Mouse (Mus musculus) CH12.LX (cell line): ENCODE results near the gene 4930404N11Rik. TPM values are rescaled to one million over a fixed set of nuclear protein-coding genes. Genes with fewer than 3 reads are reported as not detected.

ENCODE experiments used
- DNase-seq: peaks from one replicate; pipeline ENCODE4 v3.0.0-alpha.2; 2013; ENCODE audit errors: extremely low read depth
- H3K27ac ChIP-seq: 2 replicates; pipeline ENCODE4 v1.5.1; 2012; ENCODE audit warnings: low read depth, mild to moderate bottlenecking, control low read depth, moderate library complexity; ENCODE audit not compliant: insufficient read depth
- H3K27me3 ChIP-seq: replicated peaks from 2 replicates; pipeline ENCODE3; 2012; ENCODE audit warnings: inconsistent platforms
- H3K36me3 ChIP-seq, 2 experiments: replicated peaks in 1 of 2; 2 replicates each; pipeline versions ENCODE3 to v1.6.1; 2012; ENCODE audit warnings: inconsistent platforms in 1 of 2, low read length in 1 of 2, mild to moderate bottlenecking in 1 of 2, mixed read lengths in 1 of 2, moderate library complexity in 1 of 2; ENCODE audit not compliant: control insufficient read depth in 1 of 2, insufficient read depth in 1 of 2
- H3K4me1 ChIP-seq, 2 experiments: 2 replicates each; pipeline ENCODE4 v1.6.1; 2012; ENCODE audit warnings: inconsistent platforms in 1 of 2, moderate library complexity in 1 of 2; ENCODE audit not compliant: insufficient read depth in 2 of 2, control insufficient read depth in 1 of 2
- H3K4me2 ChIP-seq: 2 replicates; pipeline ENCODE4 v1.6.1; 2012; ENCODE audit warnings: low read depth, mild to moderate bottlenecking, control low read depth; ENCODE audit not compliant: poor library complexity, insufficient read depth, severe bottlenecking
- H3K4me3 ChIP-seq, 3 experiments: fragments of 150-350 bp in 1 of 3; sonication (generic) in 1 of 3; replicated peaks in 1 of 3; 2 replicates each; pipeline versions ENCODE3 to v1.5.1; 2011 to 2012; ENCODE audit warnings: low read depth in 2 of 3, low read length in 2 of 3, mild to moderate bottlenecking in 2 of 3, moderate library complexity in 2 of 3, control low read depth in 1 of 3, improper control_type of control experiment in 1 of 3, inconsistent platforms in 1 of 3, mixed read lengths in 1 of 3; ENCODE audit not compliant: poor library complexity in 1 of 3
- H3K79me2 ChIP-seq: replicated peaks from 2 replicates; pipeline ENCODE4 v1.6.1; 2012; ENCODE audit warnings: mild to moderate bottlenecking, moderate library complexity; ENCODE audit not compliant: control insufficient read depth, poor library complexity, insufficient read depth, severe bottlenecking; ENCODE audit errors: extremely low read depth
- H3K9ac ChIP-seq: 2 replicates; pipeline ENCODE4 v1.6.1; 2012; ENCODE audit warnings: low read depth, mild to moderate bottlenecking, control low read depth, moderate library complexity; ENCODE audit not compliant: insufficient read depth
- H3K9me3 ChIP-seq: replicated peaks from 2 replicates; pipeline ENCODE3; 2012; ENCODE audit warnings: low read length, inconsistent platforms, mixed read lengths
- CHD2 ChIP-seq: IDR thresholded peaks from 2 replicates; pipeline ENCODE4 v1.6.1; 2011; ENCODE audit warnings: low read length, improper control_type of control experiment
- CTCF ChIP-seq, 2 experiments: IDR thresholded peaks in 1 of 2; conservative IDR thresholded peaks in 1 of 2; 2 replicates each; pipeline ENCODE4 v1.5.1; 2011 to 2012; ENCODE audit warnings: low read depth in 2 of 2, low read length in 2 of 2, improper control_type of control experiment in 1 of 2, inconsistent platforms in 1 of 2, mild to moderate bottlenecking in 1 of 2, moderate library complexity in 1 of 2
- E2F4 ChIP-seq: IDR thresholded peaks from 2 replicates; pipeline ENCODE4 v1.6.1; 2011; ENCODE audit warnings: low read depth, low read length, improper control_type of control experiment; ENCODE audit not compliant: insufficient replicate concordance
- ETS1 ChIP-seq: conservative IDR thresholded peaks from 2 replicates; pipeline ENCODE4 v1.6.1; 2012; ENCODE audit warnings: low read depth, mild to moderate bottlenecking, inconsistent platforms, low read length, improper control_type of control experiment, moderate library complexity
- HCFC1 ChIP-seq: IDR thresholded peaks from 2 replicates; pipeline ENCODE4 v1.6.1; 2012; ENCODE audit warnings: low read depth, mild to moderate bottlenecking, inconsistent platforms, low read length, improper control_type of control experiment
- IRF4 ChIP-seq: IDR thresholded peaks from 2 replicates; pipeline ENCODE4 v1.6.1; 2014; ENCODE audit warnings: low read depth, mild to moderate bottlenecking, inconsistent platforms, low read length, improper control_type of control experiment
- JUN ChIP-seq: IDR thresholded peaks from 2 replicates; pipeline ENCODE4 v1.6.1; 2011; ENCODE audit warnings: low read depth, mild to moderate bottlenecking, low read length, improper control_type of control experiment, moderate library complexity; ENCODE audit not compliant: insufficient read depth
- JUND ChIP-seq: conservative IDR thresholded peaks from 2 replicates; pipeline ENCODE4 v1.6.1; 2011; ENCODE audit warnings: low read depth, low read length, improper control_type of control experiment
- MAX ChIP-seq: IDR thresholded peaks from 2 replicates; pipeline ENCODE4 v1.6.1; 2011; ENCODE audit warnings: low read length, improper control_type of control experiment
- MAZ ChIP-seq: IDR thresholded peaks from 2 replicates; pipeline ENCODE4 v1.6.1; 2012; ENCODE audit warnings: low read depth, mild to moderate bottlenecking, inconsistent platforms, low read length, improper control_type of control experiment, moderate library complexity
- MXI1 ChIP-seq: IDR thresholded peaks from 2 replicates; pipeline ENCODE4 v1.6.1; 2011; ENCODE audit warnings: mild to moderate bottlenecking, low read depth, low read length, improper control_type of control experiment
- MYC ChIP-seq: IDR thresholded peaks from 2 replicates; pipeline ENCODE4 v1.6.1; 2011; ENCODE audit warnings: low read depth, mild to moderate bottlenecking, improper control_type of control experiment, low read length
- NELFE ChIP-seq: IDR thresholded peaks from 2 replicates; pipeline ENCODE4 v1.6.1; 2011; ENCODE audit warnings: low read depth, low read length, improper control_type of control experiment
- POLR2A ChIP-seq: IDR thresholded peaks from 2 replicates; pipeline ENCODE4 v1.6.1; 2011; ENCODE audit warnings: low read depth, mild to moderate bottlenecking, improper control_type of control experiment, low read length
- POLR2AphosphoS2 ChIP-seq: IDR thresholded peaks from 2 replicates; pipeline ENCODE4 v1.6.1; 2011; ENCODE audit warnings: low read depth, low read length, improper control_type of control experiment
- RAD21 ChIP-seq: IDR thresholded peaks from 2 replicates; pipeline ENCODE4 v1.6.1; 2011; ENCODE audit warnings: low read depth, mild to moderate bottlenecking, low read length, improper control_type of control experiment, moderate library complexity
- RCOR1 ChIP-seq: conservative IDR thresholded peaks from 2 replicates; pipeline ENCODE4 v1.6.1; 2012; ENCODE audit warnings: low read depth, mild to moderate bottlenecking, inconsistent platforms, low read length, improper control_type of control experiment
- SIN3A ChIP-seq: IDR thresholded peaks from 2 replicates; pipeline ENCODE4 v1.6.1; 2012; ENCODE audit warnings: low read length, improper control_type of control experiment, inconsistent platforms
- SMC3 ChIP-seq: IDR thresholded peaks from 2 replicates; pipeline ENCODE4 v1.6.1; 2011; ENCODE audit warnings: low read depth, low read length, improper control_type of control experiment
- TBP ChIP-seq: conservative IDR thresholded peaks from 2 replicates; pipeline ENCODE4 v1.6.1; 2011; ENCODE audit warnings: low read depth, low read length, improper control_type of control experiment
- TCF12 ChIP-seq: IDR thresholded peaks from 2 replicates; pipeline ENCODE4 v1.6.1; 2014; ENCODE audit warnings: low read depth, mild to moderate bottlenecking, inconsistent platforms, low read length, improper control_type of control experiment
- USF2 ChIP-seq: conservative IDR thresholded peaks from 2 replicates; pipeline ENCODE4 v1.6.1; 2011; ENCODE audit warnings: low read depth, low read length, improper control_type of control experiment
- ZMIZ1 ChIP-seq: IDR thresholded peaks from 2 replicates; pipeline ENCODE4 v1.6.1; 2012; ENCODE audit warnings: low read depth, mild to moderate bottlenecking, inconsistent platforms, low read length, improper control_type of control experiment
- dilution Hi-C: fragments of 300-500 bp; cut with MboI; formaldehyde crosslinking; loops from 2 replicates; pipeline ENCODE4 v1.14.3; 2020; ENCODE audit warnings: low sequenced_read_pairs; ENCODE audit not compliant: extremely low pct_unique_long_range_greater_than_20kb, extremely low pct_ligation_motif_present
- in situ Hi-C: fragments of 300-500 bp; cut with MboI; formaldehyde crosslinking; loops from 3 replicates; pipeline ENCODE4 v1.14.3; 2019; ENCODE audit warnings: low sequenced_read_pairs, low pct_ligation_motif_present, low pct_unique_long_range_greater_than_20kb, mixed read lengths
- polyA plus RNA-seq: library from polyadenylated mRNA; unstranded; fragments of >175 nt; gene quantifications from 2 replicates; pipeline ENCODE4 v1.2.1, GENCODE M21; 2012; ENCODE audit warnings: low read depth; ENCODE audit not compliant: insufficient read length
- total RNA-seq, 2 experiments: library from RNA; depleted of rRNA; stranded (reverse); fragments of 300-350 nt in 1 of 2; fragments of >200 nt in 1 of 2; gene quantifications; 2 replicates each; pipeline ENCODE4 v1.2.3; 2012 to 2014

4930404N11Rik gene
- total and polyA plus RNA-seq, 3 experiments, result 0.23 to 5.2 (median 2.7) TPM

DNA sequence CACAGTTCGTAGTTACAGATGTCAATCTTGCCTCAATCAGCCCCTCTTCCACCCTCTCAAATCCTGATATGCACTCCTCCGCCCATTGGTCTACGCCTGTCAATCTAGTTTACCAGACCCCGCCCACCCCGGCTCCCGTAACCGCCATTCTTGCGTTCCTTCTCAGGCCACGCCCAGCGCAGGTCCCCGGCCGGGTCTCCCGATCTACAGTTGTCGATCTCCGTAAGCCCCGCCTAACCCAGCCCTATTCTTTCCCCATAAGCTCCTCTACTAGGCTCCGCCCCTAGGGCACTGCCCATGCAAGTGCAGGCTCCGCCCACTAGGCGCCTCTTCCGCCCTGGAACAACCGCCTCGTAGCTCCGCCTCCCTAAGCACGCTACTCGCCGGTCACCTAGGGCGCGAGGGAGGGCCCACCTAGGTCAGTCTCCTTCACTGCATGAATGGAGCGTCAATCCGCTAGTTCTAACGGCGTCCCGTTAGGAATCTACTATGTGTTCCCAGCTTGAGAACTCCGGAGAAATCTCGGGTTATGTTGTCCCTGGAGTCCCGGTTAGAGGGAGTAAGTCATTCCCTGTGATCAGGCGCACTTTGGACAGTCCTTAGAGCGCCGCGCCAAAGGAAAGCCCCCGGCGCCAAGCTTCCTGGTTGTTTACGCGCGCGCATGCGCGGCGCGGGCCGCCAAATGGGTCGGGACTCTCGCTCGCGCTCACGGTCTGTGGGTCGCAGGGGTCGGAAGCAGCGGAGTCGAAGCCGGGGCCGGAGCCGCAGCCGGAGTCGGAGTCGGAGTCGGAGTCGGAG lies 44.9 kb downstream of the 4930404N11Rik start, which contains the start of gene Cactin (continued):
- TF ChIP-seq JUND, result peak; percentile 49
- no peak for TF ChIP-seq RCOR1
- TF ChIP-seq CTCF (conservative IDR thresholded peaks at IDR 0.05 in 1 of 2, IDR thresholded peaks at IDR 0.05 in 1 of 2; ENCODE audit: low read depth in 2 of 2, low read length in 2 of 2), result peak in 1 of 2 experiments; percentile 31; a peak in 1 of 4 replicates
- no peak for TF ChIP-seq RAD21
- peak; percentile 55; the same call in 1 of the 2 replicates for TF ChIP-seq CHD2
- peak; percentile 89 for TF ChIP-seq POLR2A
- TF ChIP-seq IRF4, result peak; percentile 20; the same call in 1 of the 2 replicates
- no peak for TF ChIP-seq JUN
- no peak for TF ChIP-seq USF2

DNA sequence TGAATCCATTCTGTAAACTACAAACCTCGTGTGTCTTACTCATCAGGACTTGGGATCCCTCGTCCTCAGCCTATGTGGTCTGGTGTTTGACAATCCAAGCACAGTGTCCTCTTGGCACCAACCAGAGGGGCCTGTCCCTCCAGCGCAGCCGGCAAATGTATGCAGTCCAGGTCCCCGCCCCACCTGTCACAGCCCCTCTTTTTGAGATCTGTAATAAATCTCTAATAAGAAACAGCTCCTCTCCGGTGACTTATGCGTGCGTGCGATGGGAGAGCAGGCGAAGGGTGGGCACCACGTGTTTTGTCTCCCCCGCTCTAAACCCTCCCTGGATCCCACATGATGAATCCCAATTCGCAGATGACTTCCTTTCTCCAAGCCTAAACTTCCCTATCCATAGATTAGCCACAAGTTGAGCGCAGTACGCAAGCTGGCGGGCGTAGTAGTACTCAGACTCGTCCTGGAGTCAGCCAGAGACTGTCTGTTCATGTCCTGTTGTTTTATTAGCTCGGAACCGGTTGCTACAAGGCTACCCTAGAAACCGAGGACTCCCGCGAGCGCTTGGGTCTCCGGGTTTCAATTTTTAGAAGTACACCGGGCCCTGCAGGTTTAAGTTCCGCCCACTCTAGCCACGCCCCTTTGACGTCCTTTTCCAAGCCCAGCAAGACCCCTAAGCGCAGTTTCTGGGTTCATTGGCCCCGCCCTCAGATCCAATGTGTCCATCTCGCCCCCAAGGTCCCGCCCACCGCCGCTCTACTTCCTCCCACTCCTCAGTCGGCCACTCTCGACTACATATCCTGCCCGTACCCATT lies 45.7 kb downstream of the 4930404N11Rik start:
- peaks cover 15% of the 10 kb centered on the region for H3K79me2 ChIP-seq
- H3K4me3 ChIP-seq, result peak overlapping the region; percentile 49 to 65 (median 64)
- no peaks in the 10 kb centered on the region for H3K27me3 ChIP-seq
- in situ Hi-C loops (no loop called here), dilution Hi-C loops (no loop called here)
- peak overlapping the region; percentile 70 for H3K4me2 ChIP-seq
- peak overlapping the region; percentile 80 for H3K9ac ChIP-seq
- peak; percentile 66 for TF ChIP-seq POLR2A
- TF ChIP-seq ZMIZ1, result peak; percentile 55
- TF ChIP-seq RAD21, result no peak
- 0 out of 2 replicates have a peak, but pooled peaks have one; percentile 68 for TF ChIP-seq SIN3A
- no peak; the same call in 1 of the 2 replicates for TF ChIP-seq MAZ
- no peak; the same call in 1 of the 2 replicates for TF ChIP-seq HCFC1
- peak; percentile 12; the same call in 1 of the 2 replicates for TF ChIP-seq POLR2AphosphoS2
- peak; percentile 38; the same call in 1 of the 2 replicates for TF ChIP-seq NELFE
- no peak for TF ChIP-seq JUN
- peak; percentile 70 for TF ChIP-seq MXI1
- TF ChIP-seq MAX, result peak; percentile 71; the same call in 1 of the 2 replicates
- no peak for TF ChIP-seq E2F4
- peak; percentile 56; the same call in 1 of the 2 replicates for TF ChIP-seq MYC
- TF ChIP-seq TBP, result peak; percentile 45; the same call in 1 of the 2 replicates
- no peak for TF ChIP-seq SMC3
- 0 out of 2 replicates have a peak, but pooled peaks have one; percentile 44 for TF ChIP-seq TCF12
- no peak for TF ChIP-seq ETS1
- TF ChIP-seq CHD2, result peak; percentile 44; the same call in 1 of the 2 replicates
- peaks cover 61 to 74% of the 10 kb centered on the region in 2 experiments for H3K36me3 ChIP-seq
- peak; percentile 100 for DNase-seq
- H3K27ac ChIP-seq, result peak overlapping the region; percentile 59
- H3K9me3 ChIP-seq, result no peaks in the 10 kb centered on the region
- H3K4me1 ChIP-seq, result peaks cover 12 to 37% of the 10 kb centered on the region in 2 experiments; a peak in 3 of 4 replicates
